Mouse (Mus musculus) C2C12 (cell line): ENCODE measurements at regions not wholly inside any gene's neighbourhood (a gene's known extent, or its start where the extent isn't known, plus 50 kb on each side); places are given as distances from the start of the nearest gene placed in this dataset.

Source experiments
- H3K27me3 ChIP-seq: one replicate; pipeline ENCODE4 v1.6.1; 2011; ENCODE audit not compliant: control insufficient read depth, insufficient read depth, insufficient read length
- H3K36me3 ChIP-seq: one replicate; pipeline ENCODE4 v1.6.1; 2011; ENCODE audit not compliant: control insufficient read depth, insufficient read depth
- H3K4me3 ChIP-seq: one replicate; pipeline ENCODE4 v1.5.1; 2011; ENCODE audit warnings: mild to moderate bottlenecking, control low read depth; ENCODE audit not compliant: poor library complexity, insufficient read depth, severe bottlenecking
- H3K79me2 ChIP-seq: one replicate; pipeline ENCODE4 v1.6.1; 2011; ENCODE audit not compliant: control insufficient read depth, insufficient read depth
- H3K79me3 ChIP-seq: one replicate; pipeline ENCODE4 v1.6.1; 2011; ENCODE audit warnings: low read depth, control low read depth
- H3ac ChIP-seq: one replicate; pipeline ENCODE3; 2011; ENCODE audit warnings: low read depth; ENCODE audit not compliant: control insufficient read depth, insufficient read length
- CEBPB ChIP-seq: IDR thresholded peaks from one replicate; pipeline ENCODE4 v1.6.1; 2011; ENCODE audit warnings: low read depth, mild to moderate bottlenecking, control low read depth, moderate library complexity
- CTCF ChIP-seq: IDR thresholded peaks from one replicate; pipeline ENCODE4 v1.5.1; 2011; ENCODE audit not compliant: control insufficient read depth, insufficient read depth, insufficient read length
- FOSL1 ChIP-seq: IDR thresholded peaks from one replicate; pipeline ENCODE4 v1.8.0; 2011; ENCODE audit warnings: mild to moderate bottlenecking, low read length; ENCODE audit not compliant: poor library complexity, insufficient read depth, severe bottlenecking
- MAX ChIP-seq: IDR thresholded peaks from one replicate; pipeline ENCODE4 v1.6.1; 2011; ENCODE audit warnings: mild to moderate bottlenecking, control low read depth
- MYOD1 ChIP-seq: IDR thresholded peaks from one replicate; pipeline ENCODE4 v1.6.1; 2011; ENCODE audit warnings: low read depth; ENCODE audit not compliant: control insufficient read depth, insufficient read length
- MYOG ChIP-seq: IDR thresholded peaks from one replicate; pipeline ENCODE4 v1.6.1; 2011; ENCODE audit not compliant: control insufficient read depth, insufficient read length; ENCODE audit errors: extremely low read depth
- USF1 ChIP-seq: IDR thresholded peaks from one replicate; pipeline ENCODE4 v1.6.1; 2011; ENCODE audit warnings: low read depth, mild to moderate bottlenecking, control low read depth, moderate library complexity

- TF ChIP-seq MAX = no peak
- TF ChIP-seq MYOG = no peak
- no peak for TF ChIP-seq MYOD1
- no peak for TF ChIP-seq CTCF
- TF ChIP-seq USF1 = no peak
- H3K36me3 ChIP-seq = no peaks in the 10 kb centered on the region
- no peak overlapping the region for H3K4me3 ChIP-seq
- H3K79me3 ChIP-seq = no peaks in the 10 kb centered on the region
- H3K79me2 ChIP-seq = no peaks in the 10 kb centered on the region
- H3ac ChIP-seq = no peak overlapping the region
- H3K27me3 ChIP-seq = no peaks in the 10 kb centered on the region
Observed at GRCm38 (mm10) chr2:11387623-11388022, 166.3 kb downstream of the Pfkfb3 start.

- no peak overlapping the region for H3K4me3 ChIP-seq
- no peak overlapping the region for H3ac ChIP-seq
- no peaks in the 10 kb centered on the region for H3K79me2 ChIP-seq
- H3K36me3 ChIP-seq = no peaks in the 10 kb centered on the region
- TF ChIP-seq MYOD1 (no peak), MAX (no peak), FOSL1 (no peak), CEBPB (no peak)
- no peaks in the 10 kb centered on the region for H3K79me3 ChIP-seq
- no peaks in the 10 kb centered on the region for H3K27me3 ChIP-seq
Observed at GRCm38 (mm10) chr2:11383815-11384214, 170.1 kb downstream of the Pfkfb3 start.

- H3K36me3 ChIP-seq = no peaks in the 10 kb centered on the region
- H3K79me2 ChIP-seq = no peaks in the 10 kb centered on the region
- H3K4me3 ChIP-seq = no peak overlapping the region
- TF ChIP-seq MAX (no peak), FOSL1 (no peak), CEBPB (no peak), USF1 (no peak), MYOD1 (no peak), CTCF (no peak), MYOG (no peak)
- H3ac ChIP-seq = no peak overlapping the region
- no peaks in the 10 kb centered on the region for H3K79me3 ChIP-seq
- H3K27me3 ChIP-seq = no peaks in the 10 kb centered on the region
Observed at GRCm38 (mm10) chr2:11377213-11377612, 176.7 kb downstream of the Pfkfb3 start.

- Histone ChIP-seq H3K79me3 (no peaks in the 10 kb centered on the region), H3ac (no peak overlapping the region), H3K36me3 (no peaks in the 10 kb centered on the region), H3K4me3 (no peak overlapping the region), H3K27me3 (no peaks in the 10 kb centered on the region), H3K79me2 (no peaks in the 10 kb centered on the region)
- TF ChIP-seq FOSL1 = no peak
- TF ChIP-seq MAX = no peak
Observed at GRCm38 (mm10) chr2:11375726-11376454, 178.0 kb downstream of the Pfkfb3 start.

- no peak for TF ChIP-seq MAX
- TF ChIP-seq FOSL1 = no peak
- no peak for TF ChIP-seq CEBPB
- TF ChIP-seq MYOD1 = no peak
- no peak for TF ChIP-seq CTCF
- no peak for TF ChIP-seq USF1
- no peak overlapping the region for H3K4me3 ChIP-seq
- H3ac ChIP-seq = no peak overlapping the region
- no peaks in the 10 kb centered on the region for H3K36me3 ChIP-seq
- no peaks in the 10 kb centered on the region for H3K79me3 ChIP-seq
- H3K27me3 ChIP-seq = no peaks in the 10 kb centered on the region
- no peaks in the 10 kb centered on the region for H3K79me2 ChIP-seq
Observed at GRCm38 (mm10) chr2:11375092-11375491, 178.8 kb downstream of the Pfkfb3 start.

GRCm38 (mm10) chr2:11370273-11370672 lies 183.6 kb downstream of the Pfkfb3 start:
- Histone ChIP-seq H3K79me2 (no peaks in the 10 kb centered on the region), H3K79me3 (no peaks in the 10 kb centered on the region), H3K4me3 (no peak overlapping the region), H3K27me3 (no peaks in the 10 kb centered on the region), H3K36me3 (no peaks in the 10 kb centered on the region), H3ac (no peak overlapping the region)
- TF ChIP-seq FOSL1 (no peak), MYOG (no peak), CEBPB (no peak), MYOD1 (no peak), USF1 (no peak), CTCF (no peak), MAX (no peak)
